Mouse (Mus musculus): ENCODE data around the gene Sptbn4.
"Not testable (repeated sequence)": the region's sequence is repeated elsewhere in the genome, so short reads cannot be mapped to it uniquely, and the experiment has no call there.

Sptbn4 gene

DNA sequence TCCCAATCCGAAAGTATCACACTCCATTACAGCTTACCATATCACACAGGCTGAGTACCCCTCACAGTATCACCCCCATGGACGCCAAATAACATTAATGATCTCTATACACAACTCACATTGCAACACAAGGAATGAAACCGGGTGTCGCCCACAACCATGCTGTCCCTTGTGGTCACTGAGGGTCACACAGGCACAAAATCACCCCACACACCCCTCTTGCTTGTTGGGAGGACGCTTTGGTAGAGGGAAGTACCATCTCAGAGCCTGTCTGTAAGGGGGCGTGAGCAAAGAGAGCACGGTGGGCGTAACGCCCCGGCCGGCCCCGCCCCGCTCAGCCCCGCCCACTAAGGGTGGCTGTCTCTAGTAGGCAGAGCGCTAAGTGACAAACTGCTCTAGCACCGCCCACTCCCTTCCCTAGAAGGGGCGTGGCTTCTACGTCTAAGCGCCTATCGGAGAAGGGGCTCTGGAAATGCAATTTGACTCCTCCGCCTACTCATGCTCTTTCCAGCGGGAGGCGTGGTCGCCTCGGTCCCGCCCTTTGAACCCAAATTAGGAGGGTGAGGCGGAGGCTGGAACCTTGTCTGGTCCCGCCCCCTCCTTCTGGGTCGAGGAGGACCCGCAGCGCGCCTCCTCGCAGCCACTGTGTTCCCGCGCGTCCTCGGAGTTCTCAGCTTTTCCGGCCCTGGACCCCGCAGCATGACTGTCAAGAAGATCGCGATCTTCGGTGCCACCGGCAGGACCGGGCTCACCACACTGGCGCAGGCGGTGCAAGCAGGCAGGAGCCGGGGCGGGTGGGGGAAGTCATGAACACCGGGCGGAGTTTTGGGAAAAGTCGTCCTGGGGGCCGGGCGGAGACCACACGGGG lies at the start of gene Sptbn4, which contains the start of gene Blvrb:
Sptbn4 (minus strand) TSS at position 268 of the 868 bp plus-strand sequence.
Blvrb (plus strand) TSS at position 560 of the 868 bp plus-strand sequence.
- peak; percentile 99 to 100 for DNase-seq

DNA sequence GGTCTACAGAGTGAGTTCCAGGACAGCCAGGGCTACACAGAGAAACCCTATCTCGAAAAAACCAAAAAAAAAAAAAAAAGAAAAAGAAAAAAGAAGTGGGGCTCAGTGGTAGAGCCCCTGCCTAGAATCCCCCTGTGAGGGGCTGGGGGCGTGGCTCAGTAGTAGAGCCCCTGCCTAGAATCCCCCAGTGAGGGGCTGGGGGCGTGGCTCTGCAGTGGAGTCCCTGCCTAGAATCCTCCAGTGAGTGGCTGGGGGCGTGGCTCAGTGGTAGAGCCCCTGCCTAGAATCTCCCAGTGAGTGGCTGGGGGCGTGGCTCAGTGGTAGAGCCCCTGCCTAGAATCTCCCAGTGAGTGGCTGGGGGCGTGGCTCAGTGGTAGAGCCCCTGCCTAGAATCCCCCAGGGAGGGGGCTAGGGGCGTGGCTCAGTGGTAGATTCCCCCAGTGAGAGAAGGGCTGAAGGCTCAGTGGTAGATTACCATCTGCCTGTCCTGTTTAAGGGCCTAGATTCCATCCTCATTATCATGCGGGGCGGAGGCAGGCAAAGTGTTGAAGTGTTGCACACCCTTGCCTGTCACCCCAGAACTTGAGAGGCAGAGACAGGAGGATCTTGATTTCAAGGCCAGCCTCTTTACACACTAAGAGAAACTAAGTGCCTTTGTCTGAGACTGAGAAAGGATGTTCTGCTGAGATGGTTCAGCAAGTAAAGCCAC lies 47.3 kb upstream of the Sptbn4 start:
- DNase-seq, result not testable (repeated sequence)

GRCm38 (mm10) chr7:27493450-27493849 lies 46.0 kb upstream of the Sptbn4 start:
- peak; percentile 48 to 77 for DNase-seq

- peak; percentile 48 to 49 for DNase-seq
Measured at GRCm38 (mm10) chr7:27493022-27493421, 45.5 kb upstream of the Sptbn4 start.

- DNase-seq, result peak in 1 of 2 experiments; percentile 76
Measured at GRCm38 (mm10) chr7:27491856-27492255, 44.4 kb upstream of the Sptbn4 start.

DNA sequence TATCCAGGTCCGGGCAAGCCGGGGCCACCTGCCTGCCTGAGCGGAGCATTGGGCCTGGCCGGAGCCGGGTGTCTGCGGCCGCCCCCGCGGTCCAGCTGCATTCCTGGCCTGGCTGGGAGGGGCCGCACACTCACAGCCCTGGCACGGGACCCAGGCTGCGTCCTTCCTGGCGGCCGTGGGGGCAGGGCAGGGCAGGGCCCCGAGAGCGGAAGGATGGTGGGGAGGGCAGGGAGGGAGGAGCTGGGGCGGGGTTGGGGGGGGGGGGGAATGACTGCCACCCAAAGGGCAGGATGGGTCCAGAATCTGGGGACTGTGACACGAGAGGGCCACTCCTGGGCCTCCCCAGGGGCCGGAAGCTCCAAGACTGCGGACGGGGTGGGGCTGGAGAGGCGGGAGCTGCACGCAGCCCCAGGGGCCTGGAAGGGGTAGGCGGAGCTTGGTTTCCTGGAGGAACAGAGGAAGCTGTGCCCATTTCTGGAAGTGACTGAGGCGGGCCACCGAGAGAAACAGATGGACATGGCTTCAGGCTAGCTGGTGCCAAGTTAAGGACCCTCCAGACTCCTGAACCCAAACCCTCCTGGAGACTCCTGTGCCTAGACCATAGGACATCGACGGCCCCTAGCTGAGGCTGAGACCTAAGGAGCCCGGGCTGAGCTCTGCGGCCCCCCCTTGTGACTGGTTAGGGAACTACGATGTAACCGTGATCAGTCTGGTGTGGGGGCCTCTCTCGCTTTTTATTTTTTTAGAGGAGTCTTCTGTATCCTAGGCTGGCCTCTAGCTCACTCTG lies 43.2 kb upstream of the Sptbn4 start:
- peak; percentile 96 to 98 for DNase-seq

- no peak for DNase-seq
Measured at GRCm38 (mm10) chr7:27490227-27490542, 42.7 kb upstream of the Sptbn4 start.

DNA sequence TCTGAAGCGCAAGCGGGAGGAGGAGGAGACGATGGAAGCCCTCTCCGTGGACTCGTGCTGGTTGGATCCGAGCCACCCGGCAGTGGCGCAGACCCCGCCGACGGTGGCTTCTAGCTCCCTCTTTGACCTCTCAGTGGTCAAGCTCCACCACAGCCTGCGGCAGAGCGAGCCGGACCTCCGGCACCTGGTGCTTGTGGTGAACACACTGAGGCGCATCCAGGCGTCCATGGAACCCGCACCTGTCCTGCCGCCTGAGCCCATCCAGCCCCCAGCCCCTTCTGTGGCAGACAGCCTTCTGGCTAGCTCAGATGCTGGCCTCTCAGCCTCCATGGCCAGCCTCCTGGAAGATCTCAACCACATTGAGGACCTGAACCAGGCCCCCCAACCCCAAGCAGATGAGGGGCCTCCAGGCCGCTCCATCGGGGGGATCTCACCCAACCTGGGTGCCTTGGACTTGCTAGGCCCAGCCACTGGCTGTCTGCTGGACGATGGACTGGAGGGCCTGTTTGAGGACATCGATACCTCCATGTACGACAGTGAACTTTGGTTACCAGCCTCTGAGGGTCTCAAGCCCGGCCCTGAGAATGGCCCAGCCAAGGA lies 41.9 kb upstream of the Sptbn4 start:
- peak in 1 of 2 experiments; percentile 37 for DNase-seq

- DNase-seq, result peak; percentile 82 to 87
Measured at GRCm38 (mm10) chr7:27487740-27488268, 40.3 kb upstream of the Sptbn4 start.

GRCm38 (mm10) chr7:27486770-27487697 lies 39.5 kb upstream of the Sptbn4 start, which contains the start of gene Sertad1:
Gene Sertad1 (plus strand): TSS chr7:27486910.
- peak; percentile 100 for DNase-seq

DNA sequence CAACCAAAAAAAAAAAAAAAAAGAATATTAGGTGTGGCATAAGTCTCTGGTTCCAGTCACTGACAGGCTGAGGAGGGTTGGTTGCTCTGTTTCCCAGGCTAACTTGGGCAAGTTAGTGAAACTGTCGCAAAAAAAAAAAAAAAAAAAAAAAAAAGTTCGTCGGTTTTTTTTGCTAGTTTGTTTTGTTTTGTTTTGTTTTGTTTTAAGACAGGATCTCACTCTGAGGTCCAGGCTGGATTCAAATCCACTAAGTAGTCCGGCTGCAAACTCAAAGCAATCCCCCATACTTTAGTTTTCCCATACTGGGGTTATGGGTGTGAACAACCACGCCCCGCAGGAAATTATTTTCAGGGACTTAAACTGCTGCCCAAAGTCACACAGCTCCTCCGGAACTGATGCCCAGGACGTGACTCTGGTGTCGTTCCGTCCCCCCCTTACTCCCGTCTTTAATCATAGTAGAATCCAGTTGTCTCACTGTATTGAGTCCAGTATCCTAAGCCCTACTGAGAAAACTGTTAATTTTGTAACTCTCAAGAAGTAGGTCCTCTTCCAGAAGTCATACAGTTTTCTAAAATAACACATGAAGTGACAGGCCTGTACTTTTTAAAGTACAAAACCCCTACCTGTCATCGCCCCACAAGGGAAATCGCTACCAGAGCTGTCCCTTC lies 38.8 kb upstream of the Sptbn4 start:
- peak; percentile 54 to 60 for DNase-seq

DNA sequence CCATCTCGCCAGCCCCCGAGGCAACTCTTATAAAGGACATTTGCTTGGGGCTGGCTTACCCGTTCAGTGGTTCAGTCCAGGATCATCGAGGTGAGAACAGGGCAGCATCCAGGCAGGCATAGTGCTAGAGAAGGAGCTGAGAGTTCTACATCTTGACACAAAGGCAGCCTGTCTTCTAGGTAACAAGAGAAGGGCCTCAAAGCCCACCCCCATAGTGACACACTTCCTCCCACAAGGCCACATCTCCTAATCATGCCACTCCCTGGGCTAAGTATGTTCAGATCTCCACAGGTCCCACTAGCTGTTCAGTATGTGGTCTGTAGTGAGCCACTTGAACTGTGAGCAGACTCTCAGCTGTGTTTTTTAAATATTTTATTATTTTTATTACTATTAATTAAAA lies 36.4 kb upstream of the Sptbn4 start:
- no peak for DNase-seq

DNA sequence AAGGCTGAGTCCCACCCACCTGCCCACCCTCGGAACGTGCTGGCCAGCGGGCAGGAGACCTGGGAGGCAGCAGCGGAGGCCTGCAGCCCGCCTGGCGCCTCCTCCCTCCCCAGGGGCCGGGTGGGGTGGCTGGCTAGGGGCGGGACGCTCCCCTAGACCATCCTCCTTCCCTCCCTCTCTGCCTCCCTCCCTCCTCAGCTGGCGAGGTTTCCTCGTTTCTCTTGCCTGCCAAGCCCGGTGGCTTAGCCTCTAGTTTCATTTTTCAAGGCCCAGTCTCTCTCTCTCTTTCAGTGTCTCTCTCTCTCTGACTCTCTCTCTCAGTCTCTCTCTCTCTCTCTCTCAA lies 34.1 kb upstream of the Sptbn4 start:
- peak; percentile 92 to 97 for DNase-seq

GRCm38 (mm10) chr7:27480927-27481626 lies 33.6 kb upstream of the Sptbn4 start:
- no peak for DNase-seq

GRCm38 (mm10) chr7:27480506-27480905 lies 33.0 kb upstream of the Sptbn4 start:
- no peak for DNase-seq

DNA sequence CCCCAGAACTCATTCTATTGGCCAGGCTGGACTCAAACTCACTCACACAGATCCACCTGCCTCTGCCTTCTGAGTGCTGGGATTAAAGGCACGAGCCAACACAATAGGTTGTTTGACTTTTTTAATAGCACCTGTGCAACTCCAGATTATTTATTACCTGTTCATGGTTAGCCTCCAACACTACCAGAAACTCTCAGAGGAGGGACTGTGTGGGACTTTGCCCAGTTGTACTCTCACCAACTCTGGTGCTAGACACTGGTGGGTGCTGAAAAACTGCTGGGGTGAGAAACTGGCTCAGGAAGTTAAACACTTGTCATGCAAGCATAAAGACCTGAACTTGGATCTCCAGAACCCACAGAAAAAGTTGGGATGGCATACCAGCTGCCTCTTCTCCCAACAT lies 32.3 kb upstream of the Sptbn4 start:
- no peak for DNase-seq

GRCm38 (mm10) chr7:27478561-27478960 lies 31.1 kb upstream of the Sptbn4 start:
- no peak for DNase-seq

DNA sequence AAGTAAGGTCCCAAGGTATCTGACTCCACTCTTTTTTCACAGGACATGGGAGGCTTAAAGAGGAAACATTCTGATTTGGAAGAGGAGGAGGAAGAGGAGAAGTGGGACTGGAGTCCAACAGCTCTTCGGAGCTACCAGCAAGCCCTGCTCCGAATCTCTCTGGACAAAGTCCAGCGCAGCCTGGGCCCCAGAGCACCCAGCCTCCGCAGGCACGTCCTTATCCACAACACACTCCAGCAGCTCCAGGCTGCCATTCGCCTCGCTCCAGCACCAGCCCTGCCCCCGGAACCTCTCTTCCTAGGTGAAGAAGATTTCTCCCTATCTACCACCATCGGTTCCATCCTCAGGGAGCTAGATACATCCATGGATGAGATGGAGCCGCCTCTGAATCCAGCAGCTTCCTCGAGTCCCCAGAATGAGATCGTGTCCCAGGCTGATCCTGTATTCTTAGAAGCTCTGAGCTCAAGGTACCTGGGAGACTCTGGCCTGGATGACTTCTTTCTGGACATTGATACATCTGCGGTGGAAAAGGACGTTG lies 28.7 kb upstream of the Sptbn4 start:
- DNase-seq, result no peak

- no peak for DNase-seq
Measured at GRCm38 (mm10) chr7:27475596-27475995, 28.1 kb upstream of the Sptbn4 start.

- peak; percentile 99 for DNase-seq
Measured at GRCm38 (mm10) chr7:27474490-27474954, 27.0 kb upstream of the Sptbn4 start.

All from lung, postnatal 4 days (tissue).